Mouse (Mus musculus): ENCODE data around the gene Acadl.

DNA sequence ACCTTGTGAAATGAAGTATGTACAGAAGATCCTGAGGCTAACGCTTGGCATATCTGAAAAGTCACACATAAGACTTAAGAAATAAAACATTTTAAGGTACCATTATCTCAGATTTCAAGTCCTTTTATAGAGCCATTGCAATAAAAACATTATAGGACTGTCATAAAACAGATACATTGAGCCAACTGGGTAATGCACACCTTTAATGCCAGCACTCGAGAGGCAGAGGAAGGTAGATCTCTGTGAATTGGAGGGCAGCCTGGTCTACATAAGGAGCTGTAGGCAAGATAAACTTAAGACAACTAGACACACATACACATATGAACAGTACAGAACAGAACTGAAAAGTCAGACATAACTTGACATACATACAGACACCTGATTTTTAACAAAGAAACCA, 65.1 kb downstream of the Acadl start:
- no peak for TF ChIP-seq CTCF (IDR thresholded peaks at IDR 0.05; ENCODE audit: low read depth, low read length)
- TF ChIP-seq GATA1 (IDR thresholded peaks at IDR 0.05; ENCODE audit: borderline replicate concordance, low read length): no peak
- TF ChIP-seq POLR2AphosphoS5 (IDR thresholded peaks at IDR 0.05; ENCODE audit: insufficient replicate concordance, low read depth, low read length): no peak
- no peak for TF ChIP-seq TAL1 (conservative IDR thresholded peaks at IDR 0.05; ENCODE audit: low read depth, low read length)
- TF ChIP-seq GATA2 (IDR thresholded peaks at IDR 0.05; ENCODE audit: borderline replicate concordance, low read depth, low read length): no peak

All from G1E (cell line).